Mouse (Mus musculus): Measurements from ENCODE around the gene Arhgap15.

DNA sequence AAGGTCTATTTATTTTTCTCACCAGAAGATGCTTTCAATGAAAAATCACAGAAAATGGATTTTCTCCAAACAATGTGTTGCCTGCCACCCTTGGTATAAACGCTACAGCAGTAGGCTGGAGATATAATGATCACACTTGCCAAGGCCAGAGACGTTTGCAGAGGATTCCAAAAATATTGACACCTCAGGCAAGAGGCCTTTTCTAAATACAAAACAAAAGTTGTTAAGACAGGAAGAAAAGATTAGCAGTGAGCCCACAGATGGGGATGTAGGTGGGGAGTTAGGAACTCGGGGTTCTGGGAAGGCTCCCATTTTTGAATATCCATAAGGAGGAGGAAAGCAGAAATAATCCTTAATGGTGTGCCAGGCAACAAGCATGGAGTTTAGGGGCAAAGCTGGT lies 386.2 kb downstream of the Arhgap15 start:
- TF ChIP-seq CTCF (IDR thresholded peaks at IDR 0.05; ENCODE audit: low read depth, low read length): no peak
- TF ChIP-seq POLR2A (IDR thresholded peaks at IDR 0.05; ENCODE audit: borderline replicate concordance, low read depth, low read length): no peak

All from bone marrow macrophage, adult 2 months (primary cell).